Mouse (Mus musculus): ENCODE results near the gene Brms1l. TPM values are rescaled to one million over a fixed set of nuclear protein-coding genes. Genes with fewer than 3 reads are reported as not detected.
A peak's percentile ranks its signal among the peaks of the same experiment; 100 is the strongest.
"Not testable (repeated sequence)": the region's sequence is repeated elsewhere in the genome, so short reads cannot be mapped to it uniquely, and the experiment has no call there.

Brms1l gene
- 10 to 100 TPM; 12.7 to 14.8 TPM for total RNA-seq (2021)
- long read RNA-seq, experiment 1, transcript Brms1l-201 (10 exons, 2,609 nt) = major isoform, 8 of 17 reads
- long read RNA-seq, experiment 1, partial matches to known transcripts = 0 of 17 reads
- long read RNA-seq, experiment 1, other reads (novel, unspliced or antisense) = 9 of 17 reads
- long read RNA-seq, experiment 2, transcript Brms1l-201 (10 exons, 2,609 nt) = major isoform, 16 of 20 reads
- long read RNA-seq, experiment 2, partial matches to known transcripts = 1 of 20 reads
- long read RNA-seq, experiment 2, other reads (novel, unspliced or antisense) = 3 of 20 reads

- DNase-seq = peak; percentile 96
- intact Hi-C loops (cut with DNase I; ENCODE audit: low total_unique reads) = no loop called here
Measured at GRCm38 (mm10) chr12:55836199-55836951, at the start of gene Brms1l. Gene Brms1l (plus strand): TSS chr12:55836324.

GRCm38 (mm10) chr12:55794485-55794884 lies 41.6 kb upstream of the Brms1l start:
- intact Hi-C loops (cut with DNase I; ENCODE audit: low total_unique reads); DNase-seq: not testable (repeated sequence)

GRCm38 (mm10) chr12:55797103-55797502 lies 39.0 kb upstream of the Brms1l start:
- intact Hi-C loops (cut with DNase I; ENCODE audit: low total_unique reads) = no loop called here
- DNase-seq = no peak

GRCm38 (mm10) chr12:55798745-55799144 lies 37.4 kb upstream of the Brms1l start:
- no peak for DNase-seq
- intact Hi-C loops (cut with DNase I; ENCODE audit: low total_unique reads) = no loop called here

GRCm38 (mm10) chr12:55800144-55800543 lies 36.0 kb upstream of the Brms1l start:
- intact Hi-C loops (cut with DNase I; ENCODE audit: low total_unique reads) = no loop called here
- no peak for DNase-seq

GRCm38 (mm10) chr12:55801131-55801530 lies 35.0 kb upstream of the Brms1l start:
- DNase-seq = no peak
- intact Hi-C loops (cut with DNase I; ENCODE audit: low total_unique reads) = no loop called here

- intact Hi-C loops (cut with DNase I; ENCODE audit: low total_unique reads) = no loop called here
- no peak for DNase-seq
Measured at GRCm38 (mm10) chr12:55805035-55805434, 31.1 kb upstream of the Brms1l start.

GRCm38 (mm10) chr12:55816488-55816887 lies 19.6 kb upstream of the Brms1l start:
- intact Hi-C loops (cut with DNase I; ENCODE audit: low total_unique reads) = no loop called here
- no peak for DNase-seq

GRCm38 (mm10) chr12:55820119-55820660 lies 15.9 kb upstream of the Brms1l start:
- intact Hi-C loops (cut with DNase I; ENCODE audit: low total_unique reads) = no loop called here
- peak; percentile 32 for DNase-seq

- DNase-seq = peak; percentile 87
- intact Hi-C loops (cut with DNase I; ENCODE audit: low total_unique reads) = no loop called here
Measured at GRCm38 (mm10) chr12:55820661-55821314, 15.3 kb upstream of the Brms1l start, which contains the start of gene Ralgapa1. Gene Ralgapa1 (minus strand): TSS chr12:55821167.

- no peak for DNase-seq
- intact Hi-C loops (cut with DNase I; ENCODE audit: low total_unique reads) = no loop called here
Measured at GRCm38 (mm10) chr12:55824027-55824426, 12.1 kb upstream of the Brms1l start.

- DNase-seq = no peak
- intact Hi-C loops (cut with DNase I; ENCODE audit: low total_unique reads) = no loop called here
Measured at GRCm38 (mm10) chr12:55825537-55825936, 10.6 kb upstream of the Brms1l start.

GRCm38 (mm10) chr12:55831101-55831500 lies 5.0 kb upstream of the Brms1l start:
- intact Hi-C loops (cut with DNase I; ENCODE audit: low total_unique reads) = loop anchor here (5.0 kb wide), 1 partner anchor 49 kb away; no protein-coding TSS in a partner anchor

GRCm38 (mm10) chr12:55832961-55833360 lies 3.2 kb upstream of the Brms1l start:
- no peak for DNase-seq
- intact Hi-C loops (cut with DNase I; ENCODE audit: low total_unique reads) = loop anchor here (5.0 kb wide), 1 partner anchor 51 kb away; no protein-coding TSS in a partner anchor

More at GRCm38 (mm10) chr12:55831101-55831500, 5.0 kb upstream of the Brms1l start:
- peak; percentile 62 for DNase-seq

- DNase-seq = no peak
- intact Hi-C loops (cut with DNase I; ENCODE audit: low total_unique reads) = loop anchor here (5.0 kb wide), 1 partner anchor 52 kb away; no protein-coding TSS in a partner anchor
Measured at GRCm38 (mm10) chr12:55833906-55834625, 2.1 kb upstream of the Brms1l start.

- DNase-seq = no peak
- intact Hi-C loops (cut with DNase I; ENCODE audit: low total_unique reads) = loop anchor here (5.0 kb wide), 1 partner anchor 53 kb away; no protein-coding TSS in a partner anchor
Measured at GRCm38 (mm10) chr12:55834891-55835290, 1.2 kb upstream of the Brms1l start.

GRCm38 (mm10) chr12:55835857-55836198 lies 296 bp upstream of the Brms1l start:
- DNase-seq = no peak
- intact Hi-C loops (cut with DNase I; ENCODE audit: low total_unique reads) = no loop called here

GRCm38 (mm10) chr12:55837495-55837894 lies 1.4 kb downstream of the Brms1l start:
- no peak for DNase-seq
- intact Hi-C loops (cut with DNase I; ENCODE audit: low total_unique reads) = no loop called here

GRCm38 (mm10) chr12:55846741-55847140 lies 10.6 kb downstream of the Brms1l start:
- DNase-seq = no peak
- intact Hi-C loops (cut with DNase I; ENCODE audit: low total_unique reads) = no loop called here
